Mouse (Mus musculus) megakaryocyte, embryonic 14.5 days (primary cell): ENCODE data around the gene Fkbp15.

Experiments used
- FLI1 ChIP-seq: IDR thresholded peaks from 2 replicates; pipeline ENCODE4 v1.6.1; 2012; ENCODE audit warnings: low read length, inconsistent platforms, mixed read lengths
- GATA1 ChIP-seq: IDR thresholded peaks from 3 replicates; pipeline ENCODE4 v1.6.1; 2012; ENCODE audit warnings: mixed read lengths, low read length, inconsistent platforms, borderline replicate concordance

DNA sequence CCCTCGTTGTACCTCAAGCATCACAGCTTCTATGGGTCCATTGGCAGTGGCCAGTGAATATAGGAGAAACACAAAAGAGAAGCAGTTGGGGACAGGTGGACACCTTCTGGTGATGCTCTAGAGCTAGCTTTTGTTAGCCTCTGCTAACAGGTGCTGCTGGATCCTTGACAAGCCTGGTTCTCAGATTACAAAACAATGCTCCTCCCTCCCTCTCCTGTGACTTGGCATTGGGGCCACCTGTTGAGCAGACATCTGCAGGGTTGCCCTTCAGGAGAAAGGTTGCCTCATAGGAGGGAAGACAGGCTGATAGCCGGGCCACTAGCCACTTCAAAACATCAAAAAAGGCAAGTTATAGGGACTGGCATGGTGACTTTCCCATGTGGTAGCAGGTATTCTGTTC lies 98.1 kb downstream of the Fkbp15 start, which contains the start of gene Slc31a2:
- TF ChIP-seq GATA1 = no peak
- TF ChIP-seq FLI1 = no peak
